Mouse (Mus musculus) forebrain, postnatal 0 days (tissue): ENCODE data around the gene Hjurp. TPM values are rescaled to one million over a fixed set of nuclear protein-coding genes. Genes with fewer than 3 reads are reported as not detected.

ENCODE experiments used
- ATAC-seq: fragments of 200-750 bp; cut with Nextera tagmentation; 2 replicates; pipeline ENCODE4 v1.8.0; 2017; ENCODE audit warnings: mild to moderate bottlenecking, moderate library complexity
- DNase-seq: peaks from one replicate; pipeline ENCODE4 v3.0.0-alpha.2; 2015
- H3K27ac ChIP-seq: fragments of 300-500 bp; sonication (generic); 2 replicates; pipeline ENCODE4 v1.5.1; 2014; ENCODE audit warnings: low read depth, mild to moderate bottlenecking, antibody characterized with exemption, low read length, moderate library complexity, mixed read lengths
- H3K27me3 ChIP-seq: fragments of 300-500 bp; sonication (generic); 2 replicates; pipeline ENCODE4 v1.6.1; 2014; ENCODE audit warnings: mild to moderate bottlenecking, low read length, mixed read lengths; ENCODE audit not compliant: insufficient read depth
- H3K36me3 ChIP-seq: fragments of 300-500 bp; sonication (generic); 2 replicates; pipeline ENCODE4 v1.6.1; 2014; ENCODE audit warnings: mild to moderate bottlenecking, moderate library complexity; ENCODE audit not compliant: insufficient read depth
- H3K4me1 ChIP-seq: fragments of 300-500 bp; sonication (generic); 2 replicates; pipeline ENCODE4 v1.6.1; 2014; ENCODE audit warnings: antibody characterized with exemption; ENCODE audit not compliant: insufficient read depth
- H3K4me2 ChIP-seq: fragments of 300-500 bp; sonication (generic); 2 replicates; pipeline ENCODE4 v1.6.1; 2014; ENCODE audit warnings: low read depth, mild to moderate bottlenecking, moderate library complexity
- H3K4me3 ChIP-seq: fragments of 300-500 bp; sonication (generic); 2 replicates; pipeline ENCODE4 v1.5.1; 2014; ENCODE audit warnings: low read depth, low read length, mixed read lengths
- H3K9ac ChIP-seq: fragments of 300-500 bp; sonication (generic); 2 replicates; pipeline ENCODE4 v1.6.1; 2014; ENCODE audit warnings: mild to moderate bottlenecking
- H3K9me3 ChIP-seq: fragments of 300-500 bp; sonication (generic); 2 replicates; pipeline ENCODE4 v1.6.1; 2016; ENCODE audit warnings: low read length
- CTCF ChIP-seq: sonication (generic); IDR thresholded peaks from 2 replicates; pipeline ENCODE4 v1.5.1; 2016; ENCODE audit warnings: antibody characterized with exemption, control low read depth, low read depth
- WGBS: fragments of 180-500 bp; shearing (Covaris S2); extraction: QIAGEN DNeasy Blood & Tissue Kit; methylation state at CpG from one replicate; pipeline ENCODE4 v1.1.7; 2014; 5-methylcytosine and 5-hydroxymethylcytosine counted together
- polyA plus RNA-seq: library from polyadenylated mRNA; unstranded; fragments of >200 nt; fragmentation: Nextera tagmentation; extraction: Ambion mirVana; gene quantifications from 2 replicates; pipeline ENCODE4 v1.2.1, GENCODE M21; 2015
- total RNA-seq: library from RNA; depleted of rRNA; stranded (reverse); fragments of >200 nt; gene quantifications from 2 replicates; pipeline ENCODE4 v1.2.3, GENCODE M21; 2014

Hjurp gene
- total and polyA plus RNA-seq, 2 experiments from 2014 or later, result 40.0 to 88.0 TPM

- WGBS, result 97% methylated on average over 3 of the region's 3 CpGs
- no peaks in the 10 kb centered on the region for H3K27me3 ChIP-seq
- ATAC-seq (no peak), DNase-seq (no peak)
- H3K36me3 ChIP-seq, result peaks cover 54% of the 10 kb centered on the region
- no peak overlapping the region for H3K4me2 ChIP-seq
- no peak for TF ChIP-seq CTCF
- H3K27ac ChIP-seq, result no peak overlapping the region
- peaks cover 18% of the 10 kb centered on the region for H3K4me1 ChIP-seq
- H3K9ac ChIP-seq, result no peak overlapping the region
- no peak overlapping the region for H3K4me3 ChIP-seq
- no peaks in the 10 kb centered on the region for H3K9me3 ChIP-seq
Measured at GRCm38 (mm10) chr1:88273326-88273725, 4.1 kb downstream of the Hjurp start.

GRCm38 (mm10) chr1:88272851-88273250, 4.6 kb downstream of the Hjurp start:
- DNase-seq (no peak), ATAC-seq (no peak)
- Histone ChIP-seq H3K9ac (no peak overlapping the region), H3K4me1 (peaks cover 16% of the 10 kb centered on the region), H3K9me3 (no peaks in the 10 kb centered on the region), H3K27ac (no peak overlapping the region), H3K27me3 (no peaks in the 10 kb centered on the region), H3K4me3 (no peak overlapping the region), H3K4me2 (no peak overlapping the region), H3K36me3 (peaks cover 59% of the 10 kb centered on the region)
- no peak for TF ChIP-seq CTCF
- WGBS, result 60% methylated on average over 4 of the region's 4 CpGs

- Histone ChIP-seq H3K4me1 (no peaks in the 10 kb centered on the region), H3K9ac (no peak overlapping the region), H3K27me3 (no peaks in the 10 kb centered on the region), H3K27ac (no peak overlapping the region), H3K4me3 (no peak overlapping the region), H3K9me3 (no peaks in the 10 kb centered on the region), H3K36me3 (peaks cover 80% of the 10 kb centered on the region), H3K4me2 (no peak overlapping the region)
- DNase-seq (no peak), ATAC-seq (no peak)
- no peak for TF ChIP-seq CTCF
- 88% methylated on average over 12 of the region's 12 CpGs for WGBS
Measured at GRCm38 (mm10) chr1:88269539-88270309, 7.7 kb downstream of the Hjurp start.

GRCm38 (mm10) chr1:88268070-88268469, 9.4 kb downstream of the Hjurp start:
- WGBS, result 88% methylated on average over 6 of the region's 6 CpGs
- DNase-seq (no peak), ATAC-seq (no peak)
- Histone ChIP-seq H3K9me3 (no peaks in the 10 kb centered on the region), H3K27ac (no peak overlapping the region), H3K27me3 (no peaks in the 10 kb centered on the region), H3K4me1 (no peaks in the 10 kb centered on the region), H3K4me2 (no peak overlapping the region), H3K9ac (no peak overlapping the region), H3K36me3 (peaks cover 82% of the 10 kb centered on the region), H3K4me3 (no peak overlapping the region)
- no peak for TF ChIP-seq CTCF

DNA sequence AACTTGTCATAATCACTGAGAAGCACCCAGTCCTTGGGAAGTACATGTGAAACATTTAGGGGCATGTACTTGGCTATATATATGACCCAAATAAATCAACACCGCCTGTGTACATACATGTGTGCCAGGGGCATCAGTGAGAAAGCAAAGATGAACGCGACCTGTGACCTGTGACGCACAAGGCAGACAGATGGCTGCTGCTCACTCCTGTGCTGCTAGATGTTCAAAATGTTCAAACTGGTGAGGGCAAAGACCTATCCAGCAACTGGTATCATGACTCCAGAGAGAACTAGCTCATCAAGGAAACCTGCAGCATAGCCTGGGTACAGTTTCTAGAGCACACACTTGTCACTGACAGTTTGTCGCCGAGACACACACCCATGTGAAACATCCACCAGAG, 9.9 kb downstream of the Hjurp start:
- no peak for ATAC-seq
- peaks cover 82% of the 10 kb centered on the region for H3K36me3 ChIP-seq
- no peaks in the 10 kb centered on the region for H3K27me3 ChIP-seq
- WGBS, result 95% methylated on average over 6 of the region's 6 CpGs
- no peak for DNase-seq
- no peak overlapping the region for H3K27ac ChIP-seq
- no peak overlapping the region for H3K9ac ChIP-seq
- no peaks in the 10 kb centered on the region for H3K9me3 ChIP-seq
- H3K4me3 ChIP-seq, result no peak overlapping the region
- H3K4me2 ChIP-seq, result no peak overlapping the region
- no peak for TF ChIP-seq CTCF
- H3K4me1 ChIP-seq, result no peaks in the 10 kb centered on the region

DNA sequence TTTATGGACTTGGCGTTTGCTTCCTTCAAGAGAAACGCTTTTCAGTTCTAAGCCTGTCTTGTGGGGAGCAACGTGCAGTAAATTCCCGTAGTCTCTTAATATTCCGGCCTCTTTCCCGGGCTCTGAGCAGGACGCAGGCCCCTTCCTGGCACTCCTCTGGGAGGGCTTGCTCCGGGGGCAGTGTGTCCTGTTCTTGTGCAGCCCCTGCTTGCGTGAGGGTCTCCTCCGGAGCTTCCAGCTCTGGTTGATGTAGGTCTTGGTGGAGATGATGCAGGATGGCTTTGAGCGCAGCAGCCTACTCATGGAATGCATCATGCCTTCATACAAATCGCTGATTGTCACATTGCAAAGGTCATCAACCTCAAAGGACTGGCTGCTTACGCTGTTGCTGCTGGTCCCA, 11.3 kb downstream of the Hjurp start:
- H3K9me3 ChIP-seq, result no peaks in the 10 kb centered on the region
- ATAC-seq (no peak), DNase-seq (no peak)
- no peak overlapping the region for H3K9ac ChIP-seq
- no peak overlapping the region for H3K4me3 ChIP-seq
- peaks cover 90% of the 10 kb centered on the region for H3K36me3 ChIP-seq
- no peak overlapping the region for H3K27ac ChIP-seq
- no peaks in the 10 kb centered on the region for H3K4me1 ChIP-seq
- H3K4me2 ChIP-seq, result no peak overlapping the region
- no peak for TF ChIP-seq CTCF
- H3K27me3 ChIP-seq, result no peaks in the 10 kb centered on the region
- 91% methylated on average over 13 of the region's 13 CpGs for WGBS

- H3K9ac ChIP-seq, result no peak overlapping the region
- no peak for TF ChIP-seq CTCF
- no peak overlapping the region for H3K4me2 ChIP-seq
- H3K9me3 ChIP-seq, result no peaks in the 10 kb centered on the region
- no peaks in the 10 kb centered on the region for H3K27me3 ChIP-seq
- no peaks in the 10 kb centered on the region for H3K4me1 ChIP-seq
- 75% methylated on average over 4 of the region's 4 CpGs for WGBS
- ATAC-seq, result no peak
- no peak overlapping the region for H3K27ac ChIP-seq
- H3K4me3 ChIP-seq, result no peak overlapping the region
- DNase-seq, result no peak
- H3K36me3 ChIP-seq, result peaks cover 100% of the 10 kb centered on the region
Measured at GRCm38 (mm10) chr1:88264869-88265240, 12.6 kb downstream of the Hjurp start.
